Mouse (Mus musculus) liver, embryonic 14.5 days (tissue): ENCODE measurements around the gene Med16. TPM values are rescaled to one million over a fixed set of nuclear protein-coding genes. Genes with fewer than 3 reads are reported as not detected.
A peak's percentile ranks its signal among the peaks of the same experiment; 100 is the strongest.

Source experiments
- ATAC-seq: fragments of 200-750 bp; cut with Nextera tagmentation; 2 replicates; pipeline ENCODE4 v1.8.0; 2017; ENCODE audit warnings: moderate number of reproducible peaks, mild to moderate bottlenecking, moderate library complexity; ENCODE audit not compliant: insufficient read depth
- DNase-seq, 3 experiments: peaks; one replicate each; pipeline ENCODE4 v3.0.0-alpha.2; 2012 to 2013; ENCODE audit warnings: low read depth in 3 of 3, low spot score in 3 of 3
- H3K27ac ChIP-seq: fragments of 300-500 bp; sonication (generic); 2 replicates; pipeline ENCODE4 v1.5.1; 2014; ENCODE audit warnings: moderate library complexity, mild to moderate bottlenecking, control low read depth, inconsistent platforms
- H3K27me3 ChIP-seq: fragments of 300-500 bp; sonication (generic); 2 replicates; pipeline ENCODE4 v1.6.1; 2014; ENCODE audit warnings: mild to moderate bottlenecking, low read length, moderate library complexity; ENCODE audit not compliant: control insufficient read depth, insufficient read depth
- H3K36me3 ChIP-seq: fragments of 300-500 bp; sonication (generic); replicated peaks from 2 replicates; pipeline ENCODE4 v1.6.1; 2014; ENCODE audit warnings: low read depth; ENCODE audit not compliant: control insufficient read depth, insufficient read depth
- H3K4me1 ChIP-seq, 2 experiments: fragments of 200-500 bp in 1 of 2; fragments of 300-500 bp in 1 of 2; sonication (generic) in 1 of 2; replicated peaks; 2 replicates each; pipeline ENCODE4 v1.6.1; 2012 to 2014; ENCODE audit warnings: antibody characterized with exemption in 1 of 2, inconsistent platforms in 1 of 2, low read length in 1 of 2; ENCODE audit not compliant: control insufficient read depth in 2 of 2, insufficient read depth in 2 of 2
- H3K4me2 ChIP-seq: fragments of 300-500 bp; sonication (generic); 2 replicates; pipeline ENCODE4 v1.6.1; 2014; ENCODE audit warnings: low read depth, mild to moderate bottlenecking, control low read depth, moderate library complexity
- H3K4me3 ChIP-seq, 2 experiments: fragments of 200-500 bp in 1 of 2; fragments of 300-500 bp in 1 of 2; sonication (generic) in 1 of 2; 2 replicates each; pipeline ENCODE4 v1.5.1; 2012 to 2014; ENCODE audit warnings: low read depth in 2 of 2, low read length in 2 of 2, mild to moderate bottlenecking in 2 of 2, control low read depth in 1 of 2, inconsistent platforms in 1 of 2, moderate library complexity in 1 of 2; ENCODE audit not compliant: insufficient read depth in 1 of 2
- H3K9ac ChIP-seq: fragments of 300-500 bp; sonication (generic); replicated peaks from 2 replicates; pipeline ENCODE4 v1.6.1; 2014; ENCODE audit warnings: mild to moderate bottlenecking, control low read depth, moderate library complexity
- H3K9me3 ChIP-seq: fragments of 300-500 bp; sonication (generic); 2 replicates; pipeline ENCODE4 v1.6.1; 2016; ENCODE audit warnings: low read length, mixed read lengths; ENCODE audit not compliant: control insufficient read depth
- CTCF ChIP-seq: IDR thresholded peaks from 2 replicates; pipeline ENCODE4 v1.5.1; 2016; ENCODE audit warnings: antibody characterized with exemption, low read depth, control low read depth
- EP300 ChIP-seq: IDR thresholded peaks from 2 replicates; pipeline ENCODE4 v1.6.1; 2016; ENCODE audit warnings: antibody characterized with exemption, low read depth
- WGBS: fragments of 180-500 bp; shearing (Covaris S2); extraction: QIAGEN DNeasy Blood & Tissue Kit; methylation state at CpG from one replicate; pipeline ENCODE4 v1.1.7; 2014; ENCODE audit not compliant: insufficient replicate concordance; 5-methylcytosine and 5-hydroxymethylcytosine counted together
- polyA plus RNA-seq, 2 experiments: library from polyadenylated mRNA; depleted of rRNA in 1 of 2; stranded (reverse) in 1 of 2; unstranded in 1 of 2; fragments of >200 nt; fragmentation: Nextera tagmentation in 1 of 2; extraction: Ambion mirVana in 1 of 2; gene quantifications; 2 replicates each; pipeline versions ENCODE4 v1.2.1 to v1.2.3; 2012 to 2014

The Med16 gene
- polyA plus RNA-seq, 2 experiments, result 10.0 to 13.3 TPM

GRCm38 (mm10) chr10:79872862-79873261 is 35.9 kb downstream of the Med16 start:
- peaks cover 0 to 6% of the 10 kb centered on the region in 2 experiments; a peak in 3 of 4 replicates for H3K4me1 ChIP-seq
- no peak overlapping the region for H3K4me3 ChIP-seq
- TF ChIP-seq EP300 (no peak), CTCF (no peak)
- H3K27me3 ChIP-seq, result peaks cover 14% of the 10 kb centered on the region
- H3K9me3 ChIP-seq, result no peaks in the 10 kb centered on the region
- DNase-seq (no peak), ATAC-seq (no peak)
- no peak overlapping the region for H3K9ac ChIP-seq
- no peaks in the 10 kb centered on the region for H3K36me3 ChIP-seq
- no peak overlapping the region for H3K4me2 ChIP-seq
- WGBS, result 26% methylated on average over 3 of the region's 3 CpGs
- H3K27ac ChIP-seq, result no peak overlapping the region

- no peaks in the 10 kb centered on the region for H3K36me3 ChIP-seq
- WGBS, result 71% methylated on average over 8 of the region's 8 CpGs
- peaks cover 14% of the 10 kb centered on the region for H3K27me3 ChIP-seq
- TF ChIP-seq EP300 (no peak), CTCF (no peak)
- H3K9ac ChIP-seq, result no peak overlapping the region
- H3K27ac ChIP-seq, result no peak overlapping the region
- H3K4me2 ChIP-seq, result no peak overlapping the region
- no peak for ATAC-seq
- H3K9me3 ChIP-seq, result no peaks in the 10 kb centered on the region
- H3K4me1 ChIP-seq, result no peaks in the 10 kb centered on the region; a peak in 1 of 4 replicates
- no peak for DNase-seq
- no peak overlapping the region for H3K4me3 ChIP-seq
These were observed 36.9 kb downstream of the Med16 start for GRCm38 (mm10) chr10:79871845-79872244.

GRCm38 (mm10) chr10:79866601-79867000 is 42.1 kb downstream of the Med16 start:
- Histone ChIP-seq H3K4me1 (no peaks in the 10 kb centered on the region), H3K27me3 (no peaks in the 10 kb centered on the region), H3K27ac (no peak overlapping the region), H3K36me3 (peaks cover 24% of the 10 kb centered on the region), H3K9me3 (no peaks in the 10 kb centered on the region), H3K4me2 (no peak overlapping the region), H3K9ac (no peak overlapping the region), H3K4me3 (no peak overlapping the region)
- DNase-seq, result no peak
- 77% methylated on average over 11 of the region's 11 CpGs for WGBS
- no peak for ATAC-seq
- TF ChIP-seq CTCF (no peak), EP300 (no peak)

GRCm38 (mm10) chr10:79865801-79866295 is 42.9 kb downstream of the Med16 start:
- Histone ChIP-seq H3K27me3 (no peaks in the 10 kb centered on the region), H3K9me3 (no peaks in the 10 kb centered on the region), H3K9ac (no peak overlapping the region), H3K36me3 (peaks cover 32% of the 10 kb centered on the region), H3K4me3 (no peak overlapping the region), H3K4me2 (no peak overlapping the region), H3K27ac (no peak overlapping the region), H3K4me1 (no peaks in the 10 kb centered on the region)
- DNase-seq (no peak), ATAC-seq (peak; percentile 11; the same call in 1 of the 2 replicates)
- TF ChIP-seq CTCF (peak; percentile 73), EP300 (no peak)
- 60% methylated on average over 19 of the region's 19 CpGs for WGBS

- no peak overlapping the region for H3K27ac ChIP-seq
- WGBS, result 65% methylated on average over 12 of the region's 12 CpGs
- no peaks in the 10 kb centered on the region for H3K27me3 ChIP-seq
- H3K9me3 ChIP-seq, result no peaks in the 10 kb centered on the region
- peaks cover 38% of the 10 kb centered on the region for H3K36me3 ChIP-seq
- TF ChIP-seq CTCF, result no peak
- TF ChIP-seq EP300, result no peak
- no peak overlapping the region for H3K4me2 ChIP-seq
- no peak overlapping the region for H3K4me3 ChIP-seq
- no peak for DNase-seq
- no peaks in the 10 kb centered on the region for H3K4me1 ChIP-seq
- H3K9ac ChIP-seq, result no peak overlapping the region
- ATAC-seq, result 0 out of 2 replicates have a peak, but pooled peaks have one; percentile 11
These were observed 43.5 kb downstream of the Med16 start for GRCm38 (mm10) chr10:79865189-79865601.
